Mouse (Mus musculus) MEL (cell line): ENCODE data around the gene Phlda1. TPM values are rescaled to one million over a fixed set of nuclear protein-coding genes. Genes with fewer than 3 reads are reported as not detected.

Experiments used
- DNase-seq: peaks from one replicate; pipeline ENCODE4 v3.0.0; 2011; ENCODE audit warnings: low read depth, low spot score
- H3K27ac ChIP-seq: 2 replicates; pipeline ENCODE4 v1.5.1; 2012; ENCODE audit warnings: low read depth, mild to moderate bottlenecking, control low read depth, low read length, moderate library complexity; ENCODE audit not compliant: control insufficient read depth
- H3K27me3 ChIP-seq, 2 experiments: fragments of 150-350 bp in 1 of 2; sonication (generic) in 1 of 2; 2 replicates each; pipeline ENCODE4 v1.6.1; 2012; ENCODE audit warnings: low read length in 2 of 2, mild to moderate bottlenecking in 2 of 2, improper control_type of control experiment in 1 of 2, moderate library complexity in 1 of 2; ENCODE audit not compliant: insufficient read depth in 2 of 2, control insufficient read depth in 1 of 2
- H3K36me3 ChIP-seq, 2 experiments: 2 replicates each; pipeline ENCODE4 v1.6.1; 2012 to 2014; ENCODE audit warnings: low read length in 2 of 2, improper control_type of control experiment in 1 of 2, inconsistent platforms in 1 of 2, mild to moderate bottlenecking in 1 of 2; ENCODE audit not compliant: insufficient read depth in 2 of 2, control insufficient read depth in 1 of 2
- H3K4me1 ChIP-seq, 2 experiments: fragments of 150-350 bp in 1 of 2; sonication (generic) in 1 of 2; 2 replicates each; pipeline ENCODE4 v1.6.1; 2012; ENCODE audit warnings: low read length in 2 of 2, improper control_type of control experiment in 1 of 2, mild to moderate bottlenecking in 1 of 2; ENCODE audit not compliant: insufficient read depth in 2 of 2, control insufficient read depth in 1 of 2
- H3K4me3 ChIP-seq, 2 experiments: fragments of 150-350 bp in 1 of 2; sonication (generic) in 1 of 2; 2 replicates each; pipeline ENCODE4 v1.5.1; 2012; ENCODE audit warnings: low read depth in 2 of 2, low read length in 2 of 2, mild to moderate bottlenecking in 2 of 2, moderate library complexity in 2 of 2, control low read depth in 1 of 2, improper control_type of control experiment in 1 of 2; ENCODE audit not compliant: control insufficient read depth in 1 of 2, insufficient read depth in 1 of 2
- H3K79me2 ChIP-seq: 2 replicates; pipeline ENCODE4 v1.6.1; 2012; ENCODE audit warnings: mild to moderate bottlenecking, low read length, moderate library complexity; ENCODE audit not compliant: control insufficient read depth, poor library complexity, insufficient read depth
- H3K9ac ChIP-seq: 2 replicates; pipeline ENCODE4 v1.6.1; 2012; ENCODE audit warnings: low read depth, mild to moderate bottlenecking, control low read depth, low read length, moderate library complexity; ENCODE audit not compliant: control insufficient read depth, poor library complexity, severe bottlenecking
- H3K9me3 ChIP-seq: fragments of 150-350 bp; sonication (generic); replicated peaks from 2 replicates; pipeline ENCODE4 v1.6.1; 2012; ENCODE audit warnings: mild to moderate bottlenecking, low read length, improper control_type of control experiment, moderate library complexity; ENCODE audit not compliant: insufficient read depth
- BHLHE40 ChIP-seq: IDR thresholded peaks from 2 replicates; pipeline ENCODE4 v1.6.1; 2012; ENCODE audit warnings: low read depth, mild to moderate bottlenecking, inconsistent platforms, low read length, improper control_type of control experiment, borderline replicate concordance
- CHD1 ChIP-seq: IDR thresholded peaks from 2 replicates; pipeline ENCODE4 v1.6.1; 2012; ENCODE audit warnings: low read depth, mild to moderate bottlenecking, inconsistent platforms, low read length, improper control_type of control experiment
- CHD2 ChIP-seq: IDR thresholded peaks from 2 replicates; pipeline ENCODE4 v1.6.1; 2011; ENCODE audit warnings: low read length, improper control_type of control experiment
- CTCF ChIP-seq, 3 experiments: IDR thresholded peaks in 2 of 3; conservative IDR thresholded peaks in 1 of 3; 2 replicates each; pipeline ENCODE4 v1.5.1; 2011 to 2012; ENCODE audit warnings: low read length in 3 of 3, low read depth in 2 of 3, mild to moderate bottlenecking in 2 of 3, improper control_type of control experiment in 1 of 3, inconsistent platforms in 1 of 3, mixed read lengths in 1 of 3, moderate library complexity in 1 of 3; ENCODE audit not compliant: control insufficient read depth in 1 of 3, insufficient read depth in 1 of 3, poor library complexity in 1 of 3, severe bottlenecking in 1 of 3
- E2F4 ChIP-seq: IDR thresholded peaks from 2 replicates; pipeline ENCODE4 v1.6.1; 2011; ENCODE audit warnings: low read depth, low read length, improper control_type of control experiment, borderline replicate concordance
- ELF1 ChIP-seq: IDR thresholded peaks from 2 replicates; pipeline ENCODE4 v1.6.1; 2014; ENCODE audit warnings: low read depth, mild to moderate bottlenecking, inconsistent platforms, low read length, improper control_type of control experiment, moderate library complexity
- EP300 ChIP-seq, 2 experiments: IDR thresholded peaks; 2 replicates each; pipeline ENCODE4 v1.6.1; 2011; ENCODE audit warnings: improper control_type of control experiment in 2 of 2, low read length in 2 of 2, low read depth in 1 of 2, mild to moderate bottlenecking in 1 of 2
- ETS1 ChIP-seq: IDR thresholded peaks from 2 replicates; pipeline ENCODE4 v1.6.1; 2012; ENCODE audit warnings: low read depth, mild to moderate bottlenecking, inconsistent platforms, low read length, improper control_type of control experiment, moderate library complexity
- GABPA ChIP-seq: IDR thresholded peaks from 2 replicates; pipeline ENCODE4 v1.6.1; 2012; ENCODE audit warnings: low read depth, mild to moderate bottlenecking, inconsistent platforms, low read length, improper control_type of control experiment, moderate library complexity
- GATA1 ChIP-seq: IDR thresholded peaks from 2 replicates; pipeline ENCODE4 v1.6.1; 2011; ENCODE audit warnings: low read depth, low read length, improper control_type of control experiment
- HCFC1 ChIP-seq: IDR thresholded peaks from 2 replicates; pipeline ENCODE4 v1.6.1; 2012; ENCODE audit warnings: low read depth, mild to moderate bottlenecking, inconsistent platforms, low read length, improper control_type of control experiment, moderate library complexity
- JUND ChIP-seq: IDR thresholded peaks from 2 replicates; pipeline ENCODE4 v1.6.1; 2011; ENCODE audit warnings: low read depth, mild to moderate bottlenecking, improper control_type of control experiment, low read length
- KAT2A ChIP-seq: conservative IDR thresholded peaks from 2 replicates; pipeline ENCODE4 v1.6.1; 2012; ENCODE audit warnings: low read depth, low read length, improper control_type of control experiment, inconsistent platforms
- MAFK ChIP-seq: IDR thresholded peaks from 2 replicates; pipeline ENCODE4 v1.6.1; 2011; ENCODE audit warnings: low read depth, mild to moderate bottlenecking, low read length, improper control_type of control experiment, borderline replicate concordance
- MAX ChIP-seq: IDR thresholded peaks from 2 replicates; pipeline ENCODE4 v1.6.1; 2011; ENCODE audit warnings: low read length, improper control_type of control experiment
- MAZ ChIP-seq: IDR thresholded peaks from 2 replicates; pipeline ENCODE4 v1.6.1; 2012; ENCODE audit warnings: low read depth, mild to moderate bottlenecking, inconsistent platforms, low read length, improper control_type of control experiment
- MEF2A ChIP-seq: IDR thresholded peaks from 2 replicates; pipeline ENCODE4 v1.6.1; 2014; ENCODE audit warnings: low read depth, mild to moderate bottlenecking, inconsistent platforms, low read length, improper control_type of control experiment; ENCODE audit not compliant: poor library complexity, insufficient replicate concordance, severe bottlenecking; ENCODE audit errors: extremely low read depth
- MXI1 ChIP-seq: IDR thresholded peaks from 2 replicates; pipeline ENCODE4 v1.6.1; 2011; ENCODE audit warnings: mild to moderate bottlenecking, low read depth, low read length, improper control_type of control experiment
- MYB ChIP-seq: IDR thresholded peaks from 2 replicates; pipeline ENCODE4 v1.6.1; 2011; ENCODE audit warnings: mild to moderate bottlenecking, low read depth, low read length, improper control_type of control experiment
- MYC ChIP-seq: IDR thresholded peaks from 2 replicates; pipeline ENCODE4 v1.6.1; 2011; ENCODE audit warnings: low read depth, mild to moderate bottlenecking, low read length, improper control_type of control experiment, moderate library complexity
- NELFE ChIP-seq: IDR thresholded peaks from 2 replicates; pipeline ENCODE4 v1.6.1; 2011; ENCODE audit warnings: low read depth, low read length, improper control_type of control experiment
- NRF1 ChIP-seq: IDR thresholded peaks from 2 replicates; pipeline ENCODE4 v1.6.1; 2014; ENCODE audit warnings: low read depth, mild to moderate bottlenecking, inconsistent platforms, low read length, improper control_type of control experiment, moderate library complexity; ENCODE audit not compliant: poor library complexity, insufficient read depth, severe bottlenecking
- POLR2A ChIP-seq, 2 experiments: IDR thresholded peaks; 2 replicates each; pipeline ENCODE4 v1.6.1; 2011 to 2012; ENCODE audit warnings: low read length in 2 of 2, mild to moderate bottlenecking in 2 of 2, control low read depth in 1 of 2, improper control_type of control experiment in 1 of 2, low read depth in 1 of 2, moderate library complexity in 1 of 2; ENCODE audit not compliant: control insufficient read depth in 1 of 2, insufficient read depth in 1 of 2, poor library complexity in 1 of 2
- POLR2AphosphoS2 ChIP-seq: IDR thresholded peaks from 2 replicates; pipeline ENCODE4 v1.6.1; 2011; ENCODE audit warnings: low read length, improper control_type of control experiment
- POLR2AphosphoS5 ChIP-seq: IDR thresholded peaks from 2 replicates; pipeline ENCODE4 v1.6.1; 2012; ENCODE audit warnings: low read depth, borderline replicate concordance, mild to moderate bottlenecking, inconsistent platforms, low read length, moderate library complexity, mixed read lengths
- RAD21 ChIP-seq: IDR thresholded peaks from 2 replicates; pipeline ENCODE4 v1.6.1; 2011; ENCODE audit warnings: mild to moderate bottlenecking, low read depth, low read length, improper control_type of control experiment
- RCOR1 ChIP-seq: IDR thresholded peaks from 2 replicates; pipeline ENCODE4 v1.6.1; 2012; ENCODE audit warnings: low read depth, mild to moderate bottlenecking, inconsistent platforms, low read length, improper control_type of control experiment
- SIN3A ChIP-seq: IDR thresholded peaks from 2 replicates; pipeline ENCODE4 v1.6.1; 2012; ENCODE audit warnings: low read length, improper control_type of control experiment, inconsistent platforms
- SMC3 ChIP-seq: IDR thresholded peaks from 2 replicates; pipeline ENCODE4 v1.6.1; 2011; ENCODE audit warnings: low read depth, low read length, improper control_type of control experiment
- TAL1 ChIP-seq: IDR thresholded peaks from 2 replicates; pipeline ENCODE4 v1.6.1; 2012; ENCODE audit warnings: mild to moderate bottlenecking, inconsistent platforms, low read length, moderate library complexity, mixed read lengths
- TCF12 ChIP-seq: IDR thresholded peaks from 2 replicates; pipeline ENCODE4 v1.6.1; 2014; ENCODE audit warnings: low read depth, mild to moderate bottlenecking, inconsistent platforms, low read length, improper control_type of control experiment, moderate library complexity
- UBTF ChIP-seq: IDR thresholded peaks from 2 replicates; pipeline ENCODE4 v1.6.1; 2012; ENCODE audit warnings: low read depth, mild to moderate bottlenecking, inconsistent platforms, low read length, improper control_type of control experiment, moderate library complexity, borderline replicate concordance; ENCODE audit not compliant: insufficient read depth
- USF1 ChIP-seq: IDR thresholded peaks from 2 replicates; pipeline ENCODE4 v1.6.1; 2014; ENCODE audit warnings: low read depth, mild to moderate bottlenecking, inconsistent platforms, low read length, improper control_type of control experiment, moderate library complexity
- ZC3H11A ChIP-seq: IDR thresholded peaks from 2 replicates; pipeline ENCODE4 v1.6.1; 2012; ENCODE audit warnings: low read depth, mild to moderate bottlenecking, inconsistent platforms, low read length, improper control_type of control experiment
- ZKSCAN1 ChIP-seq: IDR thresholded peaks from 2 replicates; pipeline ENCODE4 v1.6.1; 2012; ENCODE audit warnings: low read depth, mild to moderate bottlenecking, inconsistent platforms, low read length, improper control_type of control experiment, moderate library complexity
- ZMIZ1 ChIP-seq: IDR thresholded peaks from 2 replicates; pipeline ENCODE4 v1.6.1; 2012; ENCODE audit warnings: low read depth, mild to moderate bottlenecking, inconsistent platforms, low read length, improper control_type of control experiment, moderate library complexity
- ZNF384 ChIP-seq: IDR thresholded peaks from 2 replicates; pipeline ENCODE4 v1.6.1; 2012; ENCODE audit warnings: low read depth, mild to moderate bottlenecking, inconsistent platforms, low read length, improper control_type of control experiment
- polyA plus RNA-seq, 2 experiments: library from polyadenylated mRNA; stranded (reverse) in 1 of 2; unstranded in 1 of 2; fragments of >175 nt in 1 of 2; fragments of >200 nt in 1 of 2; gene quantifications; 2 replicates each; pipeline versions ENCODE4 v1.2.1 to v1.2.4; 2012; ENCODE audit warnings: low replicate concordance in 2 of 2, low read depth in 1 of 2; ENCODE audit not compliant: insufficient read length in 2 of 2, insufficient read depth in 1 of 2, missing spikeins in 1 of 2
- total RNA-seq: library from RNA; depleted of rRNA; stranded (reverse); fragments of 300-350 nt; gene quantifications from 2 replicates; pipeline ENCODE4 v1.2.3, GENCODE M21; 2012

Phlda1 gene
- total and polyA plus RNA-seq, 3 experiments, result 0.27 to 3.4 TPM; not detected in 1

GRCm38 (mm10) chr10:111514282-111514885 lies 8.3 kb downstream of the Phlda1 start:
- Histone ChIP-seq H3K27me3 (no peaks in the 10 kb centered on the region; a peak in 1 of 4 replicates), H3K9me3 (no peaks in the 10 kb centered on the region), H3K27ac (no peak overlapping the region), H3K36me3 (peaks cover 0 to 8% of the 10 kb centered on the region in 2 experiments; a peak in 1 of 4 replicates), H3K9ac (no peak overlapping the region), H3K79me2 (no peaks in the 10 kb centered on the region), H3K4me1 (no peaks in the 10 kb centered on the region), H3K4me3 (no peak overlapping the region)
- DNase-seq, result peak; percentile 61
- TF ChIP-seq ELF1 (no peak), CHD2 (no peak), NRF1 (no peak), MAFK (peak; percentile 48; the same call in 1 of the 2 replicates), E2F4 (no peak), POLR2AphosphoS2 (no peak), USF1 (no peak), GATA1 (peak; percentile 75), MEF2A (peak; percentile 38; the same call in 1 of the 2 replicates), ETS1 (peak; percentile 80), POLR2A (IDR thresholded peaks at IDR 0.05; ENCODE audit: control insufficient read depth in 1 of 2, insufficient read depth in 1 of 2, low read depth in 1 of 2, low read length in 2 of 2, poor library complexity in 1 of 2) (no peak), BHLHE40 (peak; percentile 52; the same call in 1 of the 2 replicates), ZKSCAN1 (no peak), RAD21 (no peak), SMC3 (0 out of 2 replicates have a peak, but pooled peaks have one; percentile 29), SIN3A (peak; percentile 48; the same call in 1 of the 2 replicates), ZC3H11A (no peak), MYC (0 out of 2 replicates have a peak, but pooled peaks have one; percentile 29), CHD1 (no peak), ZMIZ1 (no peak), NELFE (no peak), HCFC1 (no peak), GABPA (no peak), ZNF384 (peak; percentile 17; the same call in 1 of the 2 replicates), TAL1 (peak; percentile 55), MAZ (no peak), EP300 (IDR thresholded peaks at IDR 0.05; ENCODE audit: low read depth in 1 of 2, low read length in 2 of 2) (peak; percentile 89 to 92), MXI1 (peak; percentile 35; the same call in 1 of the 2 replicates), MYB (peak; percentile 79), TCF12 (peak; percentile 89), JUND (0 out of 2 replicates have a peak, but pooled peaks have one; percentile 19), RCOR1 (peak; percentile 98), UBTF (no peak), MAX (peak; percentile 43; the same call in 1 of the 2 replicates), CTCF (IDR thresholded peaks at IDR 0.05 in 2 of 3, conservative IDR thresholded peaks at IDR 0.05 in 1 of 3; ENCODE audit: control insufficient read depth in 1 of 3, insufficient read depth in 1 of 3, low read depth in 2 of 3, low read length in 3 of 3, poor library complexity in 1 of 3, severe bottlenecking in 1 of 3) (no peak), POLR2AphosphoS5 (no peak), KAT2A (no peak)
